Mouse (Mus musculus): ENCODE data around the gene Zbtb17.

Gene Zbtb17

GRCm38 (mm10) chr4:141444451-141445327, at the start of gene Zbtb17:
Gene Zbtb17 (plus strand): TSS chr4:141444654.
- DNase-seq, result peak; percentile 95

GRCm38 (mm10) chr4:141394751-141395150, 49.7 kb upstream of the Zbtb17 start:
- peak; percentile 55 for DNase-seq

GRCm38 (mm10) chr4:141397861-141398260, 46.6 kb upstream of the Zbtb17 start:
- DNase-seq, result no peak

DNA sequence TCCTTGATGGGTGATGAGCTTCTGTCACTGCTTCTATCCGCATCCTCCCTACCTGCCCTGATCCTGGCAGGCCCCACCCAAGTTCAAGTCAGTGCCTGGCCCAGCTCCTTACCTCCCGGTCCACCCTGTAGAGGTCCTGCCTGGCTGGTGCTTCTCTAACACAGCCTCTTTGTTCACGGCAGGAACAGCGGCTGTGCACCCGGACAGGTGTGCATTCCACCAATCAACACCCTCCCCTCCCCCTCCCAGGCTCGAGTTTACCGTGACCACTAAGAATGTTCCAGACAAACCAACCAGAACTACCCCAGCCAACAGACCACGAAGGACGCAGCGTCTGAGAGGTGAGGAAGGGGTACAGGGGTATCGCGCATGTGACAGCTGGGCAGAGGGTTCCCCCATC, 45.9 kb upstream of the Zbtb17 start, which contains the start of gene Clcnka:
Gene Clcnka (minus strand): TSS at position 180 of the 400 bp plus-strand sequence.
- DNase-seq, result peak; percentile 71

DNA sequence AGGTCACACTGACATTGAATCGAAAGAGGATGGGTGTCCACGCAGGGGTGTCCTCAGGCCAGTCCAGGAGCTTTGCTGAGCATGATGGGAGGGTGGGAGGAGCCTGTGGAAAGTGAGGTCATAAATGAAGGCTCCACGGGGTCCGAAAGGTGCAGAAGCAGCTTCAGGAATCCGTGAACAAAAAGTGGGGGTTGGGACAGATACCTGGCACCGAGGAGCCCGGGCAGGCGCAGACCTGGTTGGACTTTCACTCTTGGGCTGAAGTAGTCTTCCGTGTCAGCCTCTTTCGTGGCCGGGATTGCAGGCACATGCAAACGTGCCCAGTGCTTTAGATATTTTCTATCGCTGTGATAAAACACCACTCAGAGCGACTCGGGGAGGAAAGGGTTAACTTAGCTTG, 44.3 kb upstream of the Zbtb17 start:
- DNase-seq, result no peak

- DNase-seq, result peak; percentile 93
Observed at GRCm38 (mm10) chr4:141404518-141405313, 39.7 kb upstream of the Zbtb17 start.

- DNase-seq, result no peak
Observed at GRCm38 (mm10) chr4:141405314-141405622, 39.2 kb upstream of the Zbtb17 start.

DNA sequence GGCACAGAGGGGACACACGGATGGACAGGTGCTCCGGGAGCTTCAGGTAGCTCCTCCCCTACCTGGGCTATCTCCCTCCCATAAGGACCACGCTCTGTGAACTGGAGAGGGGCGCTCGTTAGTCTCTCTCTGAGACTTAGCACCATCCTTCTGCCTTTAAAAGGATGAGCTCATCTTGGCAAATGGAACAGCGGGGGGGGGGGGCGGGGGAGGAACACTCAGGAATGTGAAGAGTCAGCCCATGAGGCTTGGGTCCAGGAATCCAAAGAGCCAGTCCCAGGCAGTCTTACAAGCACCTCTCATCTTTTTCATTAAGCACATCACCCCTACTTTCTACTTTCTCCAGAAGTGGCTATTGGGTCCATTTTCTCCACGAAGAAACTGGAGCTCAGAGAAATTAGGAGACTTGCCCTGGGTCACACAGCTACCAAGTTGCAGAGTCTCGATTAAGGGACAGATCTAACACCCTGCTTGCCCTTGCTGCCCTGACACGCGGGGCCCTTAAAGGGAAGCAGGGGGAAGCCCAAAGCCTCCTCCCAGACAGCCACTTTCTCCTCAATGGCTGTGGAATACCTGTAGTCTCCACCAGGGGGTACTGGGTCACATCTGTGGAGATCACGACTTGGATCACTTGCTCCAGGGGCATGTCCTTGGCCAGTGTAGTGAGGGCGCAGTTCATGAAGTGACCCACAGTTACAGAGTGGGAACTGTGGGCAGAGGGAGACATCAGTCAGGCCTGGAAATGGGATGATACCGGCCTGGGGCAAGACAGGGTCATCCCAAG, 37.7 kb upstream of the Zbtb17 start:
- peak; percentile 71 for DNase-seq

DNA sequence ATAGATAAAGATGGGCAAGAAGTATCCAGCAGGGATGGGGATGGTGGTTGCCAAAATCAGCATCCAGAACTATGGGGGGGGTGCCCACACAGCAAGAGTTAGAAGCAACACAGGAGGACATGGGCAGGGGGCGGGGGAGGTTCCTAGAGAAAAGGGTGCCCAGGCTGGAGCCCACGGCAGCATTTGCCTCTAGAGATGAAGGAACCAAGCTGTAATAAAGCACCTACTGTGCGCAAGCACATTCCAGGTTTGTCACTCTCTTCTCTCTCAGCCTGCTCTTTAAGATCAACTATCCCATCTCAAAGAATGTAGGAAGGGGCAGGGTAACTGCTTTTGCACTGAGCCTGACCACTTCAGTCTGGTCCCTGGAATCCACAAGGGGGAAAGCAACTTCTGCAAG, 35.9 kb upstream of the Zbtb17 start:
- DNase-seq, result no peak

DNA sequence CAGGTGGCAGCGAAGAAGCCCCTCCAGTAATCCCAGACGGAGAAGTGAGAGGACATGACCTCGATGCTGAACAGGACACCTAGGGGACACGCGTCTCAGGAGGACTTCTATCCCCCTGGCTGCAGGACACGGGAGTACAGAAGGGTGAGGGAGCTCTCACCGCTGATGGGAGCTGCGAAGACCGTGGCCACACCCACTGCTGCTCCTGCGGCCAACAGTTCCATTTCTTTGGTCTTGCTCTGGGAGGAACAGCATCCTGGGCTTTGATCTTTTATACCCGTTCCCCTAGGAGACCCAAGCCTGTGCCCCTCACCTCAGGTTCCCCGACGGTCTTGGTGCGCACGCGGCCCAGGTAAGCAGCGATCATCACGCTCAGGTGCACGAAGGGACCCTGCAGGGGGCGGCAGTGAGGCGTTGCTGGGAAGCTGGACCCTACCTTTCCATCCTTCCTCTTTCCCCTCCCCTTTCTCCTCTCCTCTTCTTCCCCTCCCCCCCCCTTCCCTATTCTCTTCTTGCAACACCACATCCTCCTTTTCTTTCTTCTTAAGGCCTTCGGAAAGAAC, 32.9 kb upstream of the Zbtb17 start:
- DNase-seq, result peak; percentile 57

DNA sequence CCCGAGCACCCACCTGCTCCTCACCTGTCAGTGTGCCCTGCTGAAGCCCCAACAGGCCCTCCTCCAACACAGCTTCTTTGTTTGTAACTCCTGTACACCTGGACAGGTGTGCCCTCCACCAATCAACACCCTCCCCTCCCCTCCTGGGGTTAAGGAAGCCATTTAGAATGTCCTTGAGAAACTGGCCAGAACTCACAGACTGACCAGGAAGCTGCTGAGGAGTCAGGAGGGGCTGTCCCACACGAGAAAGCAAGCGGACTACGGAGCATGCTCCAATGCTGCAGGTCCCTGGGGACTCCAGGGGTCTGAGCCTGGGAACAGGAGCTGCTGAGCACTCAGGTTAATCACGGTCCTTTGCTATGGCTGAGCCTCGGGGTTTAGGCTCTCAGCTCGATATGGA, 28.5 kb upstream of the Zbtb17 start, which contains the start of gene Clcnkb:
Gene Clcnkb (minus strand): TSS at position 91 of the 400 bp plus-strand sequence.
- DNase-seq, result peak; percentile 53

DNA sequence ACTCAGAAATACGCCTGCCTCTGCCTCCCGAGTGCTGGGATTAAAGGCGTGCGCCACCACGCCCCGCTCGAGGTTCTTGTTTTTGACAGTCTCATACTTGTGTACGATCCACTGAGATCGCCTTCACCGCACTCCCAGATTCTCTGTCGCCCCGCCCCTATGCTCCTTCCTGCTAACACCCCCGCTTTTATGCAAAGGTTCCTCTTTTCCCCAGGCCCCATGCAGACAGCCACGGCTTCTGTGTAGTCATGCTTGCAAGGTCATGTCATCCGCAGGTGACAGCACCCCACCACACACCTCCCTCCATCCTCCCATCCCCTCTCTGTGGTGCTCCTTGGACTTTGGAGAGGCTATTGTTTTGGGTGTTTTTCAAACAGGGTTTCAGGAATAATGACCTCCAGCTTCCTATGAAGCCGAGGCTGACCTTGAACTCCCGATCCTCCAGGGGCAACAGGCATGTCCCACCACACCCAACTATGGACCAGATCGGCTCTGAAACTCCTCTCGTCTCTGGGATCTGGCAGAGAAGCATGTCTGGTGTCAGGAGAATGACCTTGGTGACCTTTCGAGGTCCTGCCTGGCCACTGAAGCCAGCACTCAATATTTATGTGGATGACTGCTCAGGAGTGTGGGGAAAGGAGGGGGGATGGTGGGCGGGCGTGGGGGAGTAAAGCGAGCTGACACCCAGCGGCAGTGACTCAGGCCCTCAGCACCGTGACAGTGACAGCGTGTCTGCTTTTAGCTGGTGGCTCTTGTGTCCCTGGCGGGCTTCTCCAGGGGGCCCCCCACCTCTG, 24.9 kb upstream of the Zbtb17 start:
- DNase-seq, result peak; percentile 60

DNA sequence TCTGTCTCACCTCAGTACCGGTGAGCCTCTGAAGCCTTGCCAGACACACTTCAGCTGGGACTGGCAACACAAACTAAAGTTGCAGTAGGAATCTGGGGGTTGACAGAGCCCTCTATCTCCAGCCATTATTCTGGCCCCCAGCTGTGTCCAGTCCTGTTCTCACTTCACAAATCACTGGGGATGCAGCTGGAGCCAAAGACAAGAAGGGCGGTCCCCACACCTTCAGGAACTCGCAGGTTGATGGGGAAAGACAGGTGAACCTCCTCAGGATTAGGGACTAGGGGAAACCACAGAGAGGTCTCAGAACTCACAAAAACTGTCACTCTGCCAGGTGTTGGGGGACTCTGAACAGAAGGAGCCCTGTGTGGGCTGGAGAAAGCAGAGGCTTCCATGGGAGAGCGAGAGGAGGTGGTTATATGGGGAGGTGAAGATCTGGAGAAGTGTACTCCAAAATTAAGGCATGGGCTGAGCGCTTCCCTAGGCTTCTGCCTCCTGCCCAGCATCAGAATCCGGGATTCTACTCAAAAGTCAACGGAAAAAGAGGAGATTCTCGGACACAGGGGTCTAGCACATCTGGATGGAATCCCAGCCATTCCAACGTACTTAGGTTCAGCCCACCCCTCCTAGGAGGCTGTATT, 24.1 kb upstream of the Zbtb17 start, which contains the start of gene Hspb7:
Gene Hspb7 (plus strand): TSS at position 588 of the 638 bp plus-strand sequence.
- no peak for DNase-seq

- DNase-seq, result no peak
Observed at GRCm38 (mm10) chr4:141420886-141421285, 23.6 kb upstream of the Zbtb17 start.

DNA sequence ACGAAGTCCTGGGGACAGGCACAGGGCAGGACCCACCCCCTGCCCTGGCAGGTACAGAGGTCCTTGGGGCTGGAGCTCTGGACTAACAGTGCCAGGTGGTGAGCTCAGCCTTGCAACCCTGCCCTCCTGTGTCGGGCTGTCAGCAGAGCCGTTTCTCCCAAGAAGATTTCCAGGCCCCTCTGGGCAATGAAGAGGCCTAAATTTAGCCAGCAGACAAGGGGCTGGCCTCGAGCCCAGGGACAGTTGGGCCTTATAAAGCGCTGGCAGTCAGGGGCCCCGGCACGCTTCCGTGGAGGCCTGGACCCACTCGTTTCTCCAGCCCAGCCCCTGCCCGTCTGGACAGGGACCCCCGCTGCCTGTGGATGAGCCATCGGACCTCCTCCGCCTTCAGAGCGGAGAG, 23.0 kb upstream of the Zbtb17 start:
- DNase-seq, result peak; percentile 71

GRCm38 (mm10) chr4:141422841-141423240, 21.6 kb upstream of the Zbtb17 start:
- DNase-seq, result no peak

- DNase-seq, result peak; percentile 10
Observed at GRCm38 (mm10) chr4:141423288-141423687, 21.2 kb upstream of the Zbtb17 start.

DNA sequence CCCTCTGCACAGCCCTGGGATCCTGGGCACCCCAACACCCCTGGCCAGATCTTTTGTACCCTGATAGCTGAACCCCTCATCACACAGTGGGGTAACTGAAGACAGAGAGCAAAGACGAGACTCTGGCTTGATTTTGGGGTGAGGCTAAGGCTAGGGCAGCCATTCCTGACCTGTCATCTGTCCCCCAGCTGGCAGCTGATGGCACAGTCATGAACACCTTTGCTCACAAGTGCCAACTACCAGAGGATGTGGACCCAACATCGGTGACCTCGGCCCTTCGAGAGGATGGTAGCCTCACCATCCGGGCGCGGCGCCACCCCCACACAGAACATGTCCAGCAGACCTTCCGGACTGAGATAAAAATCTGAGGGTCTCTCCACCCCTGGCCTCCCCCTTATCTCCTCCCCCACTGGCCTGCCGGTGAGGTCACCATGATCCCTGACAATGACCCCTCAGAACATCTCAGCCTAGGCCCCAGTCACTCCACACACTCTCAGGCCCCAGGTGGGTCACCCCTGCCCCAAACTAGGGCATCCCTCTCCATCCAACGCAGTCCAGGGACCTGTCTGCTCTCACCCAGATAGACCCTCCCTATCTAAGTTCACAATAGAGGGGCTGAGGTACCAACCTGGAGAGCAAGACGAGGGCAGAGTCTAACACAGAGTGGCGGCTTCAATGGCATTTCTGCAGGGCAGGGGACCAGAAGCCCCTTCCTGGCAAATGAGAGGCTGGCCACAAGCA, 20.6 kb upstream of the Zbtb17 start:
- peak; percentile 16 for DNase-seq

DNA sequence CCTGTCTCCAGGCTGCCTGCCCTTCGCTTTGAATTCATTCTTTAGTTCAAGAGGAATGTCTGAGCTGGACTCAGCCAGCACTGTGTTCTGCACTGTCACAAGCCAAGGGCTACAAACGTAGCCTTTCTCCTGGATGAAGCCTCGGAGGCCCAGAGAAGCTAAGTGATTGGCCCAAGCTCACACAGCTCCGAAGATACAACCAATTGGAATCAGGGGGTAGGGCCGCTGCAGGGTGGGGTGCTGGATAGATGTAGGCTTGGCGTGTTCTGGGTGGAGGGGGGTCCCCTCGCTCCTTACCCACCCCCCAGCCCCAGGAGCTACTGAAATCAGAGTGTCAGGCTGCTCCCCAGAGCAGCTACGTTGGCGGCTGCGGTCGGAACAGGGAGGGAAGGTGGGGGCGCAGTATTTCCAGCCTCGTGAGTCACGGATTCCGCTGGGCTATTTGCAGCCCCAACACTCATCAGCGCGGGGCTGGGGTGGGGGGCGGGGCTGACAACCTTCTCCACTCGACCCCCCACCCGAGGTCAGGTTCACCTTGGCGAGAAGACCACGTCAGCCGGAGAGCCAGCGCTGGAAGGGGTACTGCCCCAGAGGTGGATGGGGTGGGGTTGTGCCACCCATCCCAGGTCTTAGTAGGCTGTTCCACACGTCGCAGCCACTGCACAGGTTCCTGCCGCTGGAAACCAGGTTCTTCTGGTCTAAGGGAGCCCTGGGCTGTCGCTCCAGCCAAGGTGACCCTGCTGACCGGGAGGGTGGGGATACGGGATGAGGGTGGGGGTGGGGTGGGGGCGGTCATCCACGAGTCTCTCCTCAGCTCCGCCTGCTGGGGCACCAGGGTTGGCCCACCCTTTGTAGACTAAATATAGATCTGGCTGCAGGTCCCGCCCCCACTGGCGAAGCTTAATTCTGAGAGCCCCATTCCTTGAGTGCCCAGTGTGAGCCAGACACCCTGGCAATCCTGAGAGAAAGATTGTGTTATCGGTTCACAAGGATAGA, 18.7 kb upstream of the Zbtb17 start:
- peak; percentile 73 for DNase-seq

Measured in kidney, postnatal 10 days (tissue).